Mouse (Mus musculus): Measurements from ENCODE around the gene Taar7d. TPM values are rescaled to one million over a fixed set of nuclear protein-coding genes. Genes with fewer than 3 reads are reported as not detected.
A peak's percentile ranks its signal among the peaks of the same experiment; 100 is the strongest.

The Taar7d gene
- polyA plus RNA-seq (2021): not detected

DNA sequence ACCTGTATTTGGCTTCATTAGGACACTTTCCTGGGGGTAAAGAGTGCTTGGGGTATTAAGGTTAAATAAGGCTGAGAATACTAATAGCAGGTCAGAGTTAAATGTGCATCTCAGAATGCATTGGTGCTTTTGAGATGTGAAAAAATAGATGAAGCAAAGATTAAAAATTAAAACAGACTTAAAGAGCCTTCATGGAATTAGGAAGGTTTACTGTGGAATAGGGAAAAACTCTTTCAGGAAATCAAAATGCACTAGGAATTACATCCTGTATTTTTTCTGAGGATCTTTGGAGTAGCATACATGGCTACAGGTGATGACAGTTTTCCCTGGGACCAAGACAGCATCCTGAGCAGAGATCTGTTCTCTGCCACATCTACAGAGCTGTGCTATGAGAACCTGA, at the start of gene Taar7d:
TSS of gene Taar7d (plus strand) at position 301 of the 400 bp plus-strand sequence.
- in situ Hi-C loops (cut with MboI; ENCODE audit: low pct_unique_long_range_greater_than_20kb): no loop called here
- ChIA-PET CTCF (no interaction called here), POLR2A (no interaction called here)
- no peak for TF ChIP-seq CTCF (IDR thresholded peaks at IDR 0.05)
- no peak for ATAC-seq
- peaks cover 37% of the 10 kb centered on the region for H3K27me3 ChIP-seq
- no peak for DNase-seq (ENCODE audit: low read depth, low spot score)

DNA sequence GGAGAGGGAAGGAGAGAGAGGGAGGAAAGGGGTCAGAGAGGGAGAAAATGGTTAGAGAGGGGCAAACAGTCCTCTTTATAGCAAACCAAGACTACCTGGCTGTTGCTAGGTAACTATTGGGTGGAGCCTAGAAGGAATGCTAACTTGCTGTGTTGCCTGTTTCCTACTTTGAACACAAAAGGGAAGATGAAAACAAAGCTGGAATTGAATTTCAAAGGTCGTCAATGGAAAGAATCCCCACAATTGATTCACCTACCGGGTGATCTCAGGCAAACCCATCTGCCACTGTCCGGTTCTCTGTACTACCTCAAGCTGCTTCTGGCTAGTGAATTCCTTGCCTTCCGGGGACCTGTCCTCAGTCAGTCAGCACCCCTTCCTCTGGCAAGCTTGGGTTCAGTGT, 49.1 kb upstream of the Taar7d start:
- ChIA-PET CTCF (interaction anchor here (1.6 kb wide), 1 partner anchor 27 kb away, joined by 3 read pairs; no protein-coding TSS in a partner anchor), POLR2A (no interaction called here)
- peaks cover 7% of the 10 kb centered on the region for H3K27me3 ChIP-seq
- ATAC-seq: no peak
- DNase-seq (ENCODE audit: low read depth, low spot score): no peak
- in situ Hi-C loops (cut with MboI; ENCODE audit: low pct_unique_long_range_greater_than_20kb): no loop called here
- no peak for TF ChIP-seq CTCF (IDR thresholded peaks at IDR 0.05)

DNA sequence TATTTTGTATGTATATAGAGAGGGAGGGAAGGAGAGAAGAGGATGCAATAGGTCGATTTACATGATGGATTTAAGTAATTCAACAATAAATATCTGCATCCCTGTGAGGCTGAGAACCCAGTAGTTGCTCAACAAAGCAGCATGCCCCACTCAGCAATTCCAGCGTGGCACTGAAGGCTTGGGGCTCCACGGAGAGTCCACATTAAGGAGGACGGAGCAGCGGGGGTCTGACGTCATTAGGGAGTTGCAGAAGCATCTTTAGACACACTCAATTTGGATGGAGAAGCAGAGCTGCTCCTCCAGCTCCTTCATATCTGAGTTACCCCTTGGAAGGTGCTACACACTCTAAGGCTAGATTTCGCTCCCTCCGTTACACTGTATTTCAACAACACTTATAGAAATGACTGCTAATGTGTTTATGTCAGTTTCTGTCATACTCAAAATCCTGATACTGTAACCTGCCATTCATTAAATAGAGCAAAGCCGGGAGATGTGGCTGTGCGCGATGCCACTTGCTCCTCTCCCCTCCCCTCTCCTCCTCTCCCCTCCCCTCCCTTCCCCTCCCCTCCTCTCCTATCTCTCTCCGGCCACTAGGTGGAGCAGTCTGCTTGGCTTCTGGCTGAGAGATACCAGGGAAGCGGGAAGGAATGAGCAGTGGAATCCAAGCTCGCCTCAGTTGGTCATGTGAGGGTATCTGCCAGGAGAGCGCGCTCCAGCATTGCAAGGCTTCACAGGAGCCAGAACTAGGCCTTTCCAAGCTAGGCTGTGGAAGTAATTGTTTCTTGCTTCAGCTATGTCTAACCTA, 47.9 kb upstream of the Taar7d start:
- ATAC-seq (peak; percentile 82), DNase-seq (ENCODE audit: low read depth, low spot score) (peak; percentile 10)
- peak; percentile 77 for TF ChIP-seq CTCF (IDR thresholded peaks at IDR 0.05)
- ChIA-PET CTCF (interaction anchor here (0.5 to 1.6 kb wide), 3 partner anchors 26 to 152 kb away, joined by 3 to 4 read pairs (median 3); no protein-coding TSS in a partner anchor), POLR2A (no interaction called here)
- in situ Hi-C loops (cut with MboI; ENCODE audit: low pct_unique_long_range_greater_than_20kb): no loop called here
- peaks cover 7% of the 10 kb centered on the region for H3K27me3 ChIP-seq

DNA sequence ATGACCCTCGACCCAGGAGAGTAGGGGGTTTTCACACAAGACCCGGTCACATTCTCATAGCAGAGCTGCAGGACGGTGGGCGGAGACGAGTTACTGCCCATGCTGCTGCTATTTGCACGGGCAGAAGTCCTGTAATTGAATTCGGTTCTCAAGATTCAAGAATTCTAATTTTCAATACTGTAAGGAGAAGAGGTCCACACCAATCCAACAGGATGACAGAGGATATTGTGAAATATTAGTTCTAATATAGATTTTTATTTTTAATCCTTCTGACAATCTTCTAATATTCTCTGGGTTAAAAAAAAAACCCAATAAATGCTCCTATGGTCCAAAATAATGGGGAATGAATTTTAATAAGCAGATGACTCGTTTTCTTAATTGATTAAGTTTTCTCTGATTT, 41.5 kb upstream of the Taar7d start, which contains the start of gene Taar6:
TSS of gene Taar6 (minus strand) at position 101 of the 400 bp plus-strand sequence.
- ATAC-seq (no peak), DNase-seq (ENCODE audit: low read depth, low spot score) (no peak)
- H3K27me3 ChIP-seq: peaks cover 46% of the 10 kb centered on the region
- POLR2A ChIA-PET: no interaction called here
- CTCF ChIA-PET: no interaction called here
- in situ Hi-C loops (cut with MboI; ENCODE audit: low pct_unique_long_range_greater_than_20kb): no loop called here
- no peak for TF ChIP-seq CTCF (IDR thresholded peaks at IDR 0.05)

DNA sequence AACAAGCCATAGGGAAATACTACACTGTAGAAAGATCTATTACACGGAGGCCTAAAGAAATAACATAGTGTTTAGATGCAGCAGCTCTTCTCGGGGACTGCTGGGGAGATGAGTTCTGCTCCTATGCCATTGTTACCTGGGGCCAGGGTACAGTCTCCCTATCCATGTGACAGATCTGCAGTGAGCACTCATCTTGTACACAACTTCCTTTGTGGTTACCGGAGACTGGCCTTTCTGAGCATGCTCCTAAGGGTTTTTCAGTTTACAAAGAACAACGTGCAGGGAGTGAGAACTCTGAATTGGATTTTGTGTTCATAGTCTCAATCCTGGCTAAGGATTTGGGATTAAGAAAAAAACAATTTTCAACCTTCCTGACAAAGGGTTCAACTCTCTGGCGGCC, 40.6 kb upstream of the Taar7d start:
- no peak for ATAC-seq

DNA sequence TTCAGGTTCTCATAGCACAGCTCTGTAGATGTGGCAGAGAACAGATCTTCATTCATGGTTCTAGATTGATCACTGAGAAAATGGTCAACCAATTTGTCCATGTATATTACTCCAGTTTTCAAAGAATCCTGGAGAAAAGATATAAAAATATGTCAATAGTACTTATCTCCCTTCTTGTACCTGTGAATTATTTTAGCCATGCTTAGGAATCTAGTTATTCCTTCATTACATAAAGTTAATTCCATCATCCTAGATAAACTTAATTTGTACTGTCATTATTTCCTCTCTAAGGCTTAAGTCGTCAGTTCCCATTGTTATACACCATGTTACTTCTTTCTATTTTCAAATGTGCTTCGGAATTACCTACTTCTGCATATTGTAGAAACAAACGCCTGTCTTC, 33.6 kb upstream of the Taar7d start, which contains the start of gene Taar7a:
TSS of gene Taar7a (minus strand) at position 101 of the 400 bp plus-strand sequence.
- ATAC-seq (no peak), DNase-seq (ENCODE audit: low read depth, low spot score) (no peak)
- no peak for TF ChIP-seq CTCF (IDR thresholded peaks at IDR 0.05)
- ChIA-PET POLR2A (no interaction called here), CTCF (no interaction called here)
- in situ Hi-C loops (cut with MboI; ENCODE audit: low pct_unique_long_range_greater_than_20kb): no loop called here
- H3K27me3 ChIP-seq: peaks cover 40% of the 10 kb centered on the region

More for the DNA sequence above, 40.6 kb upstream of the Taar7d start:
- ChIA-PET POLR2A (no interaction called here), CTCF (no interaction called here)
- no peak for TF ChIP-seq CTCF (IDR thresholded peaks at IDR 0.05)
- peaks cover 52% of the 10 kb centered on the region for H3K27me3 ChIP-seq
- in situ Hi-C loops (cut with MboI; ENCODE audit: low pct_unique_long_range_greater_than_20kb): no loop called here
- no peak for DNase-seq (ENCODE audit: low read depth, low spot score)

DNA sequence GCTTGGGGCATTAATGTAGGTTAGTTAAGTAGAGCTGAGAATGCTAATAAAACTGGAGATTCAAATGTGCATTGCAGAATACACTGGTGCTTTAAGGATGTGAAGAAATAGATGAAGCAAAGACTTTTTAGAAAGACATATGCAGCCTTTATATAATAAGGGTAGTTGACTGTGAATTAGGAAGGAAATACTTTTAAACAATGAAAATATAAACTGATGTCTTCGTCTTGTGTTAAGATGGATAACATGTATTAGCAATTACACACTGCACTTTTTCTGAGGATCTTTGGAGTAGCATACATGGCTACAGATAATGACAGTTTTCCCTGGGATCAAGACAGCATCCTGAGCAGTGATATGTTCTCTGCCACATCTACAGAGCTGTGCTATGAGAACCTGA, 27.4 kb upstream of the Taar7d start, which contains the start of gene Taar7b:
TSS of gene Taar7b (plus strand) at position 301 of the 400 bp plus-strand sequence.
- H3K27me3 ChIP-seq: peaks cover 38% of the 10 kb centered on the region
- no peak for ATAC-seq
- in situ Hi-C loops (cut with MboI; ENCODE audit: low pct_unique_long_range_greater_than_20kb): no loop called here
- ChIA-PET CTCF (no interaction called here), POLR2A (no interaction called here)
- no peak for DNase-seq (ENCODE audit: low read depth, low spot score)
- no peak for TF ChIP-seq CTCF (IDR thresholded peaks at IDR 0.05)

DNA sequence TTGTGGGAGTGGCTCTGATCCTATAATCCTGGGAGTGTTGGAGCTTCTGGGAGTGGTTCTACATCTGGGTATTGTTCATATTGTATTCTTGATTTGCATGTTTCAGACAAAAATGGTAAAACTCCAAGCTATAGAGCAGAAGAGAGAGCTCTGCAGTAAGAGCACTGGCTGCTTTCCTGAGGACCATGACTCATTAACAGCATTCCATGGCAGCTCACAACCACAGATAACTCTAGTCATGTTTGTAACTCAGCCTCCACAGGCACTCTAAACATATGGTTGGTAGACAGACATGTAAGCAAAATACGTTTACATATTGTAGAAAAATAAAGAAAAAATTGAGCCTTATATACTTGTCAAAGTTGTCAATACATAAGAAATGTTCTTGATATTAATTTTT, 20.6 kb upstream of the Taar7d start:
- DNase-seq (ENCODE audit: low read depth, low spot score) (no peak), ATAC-seq (no peak)
- ChIA-PET POLR2A (no interaction called here), CTCF (interaction anchor here (1.1 kb wide), 1 partner anchor 14 kb away, joined by 3 read pairs; no protein-coding TSS in a partner anchor)
- peaks cover 21% of the 10 kb centered on the region for H3K27me3 ChIP-seq
- in situ Hi-C loops (cut with MboI; ENCODE audit: low pct_unique_long_range_greater_than_20kb): no loop called here
- no peak for TF ChIP-seq CTCF (IDR thresholded peaks at IDR 0.05)

DNA sequence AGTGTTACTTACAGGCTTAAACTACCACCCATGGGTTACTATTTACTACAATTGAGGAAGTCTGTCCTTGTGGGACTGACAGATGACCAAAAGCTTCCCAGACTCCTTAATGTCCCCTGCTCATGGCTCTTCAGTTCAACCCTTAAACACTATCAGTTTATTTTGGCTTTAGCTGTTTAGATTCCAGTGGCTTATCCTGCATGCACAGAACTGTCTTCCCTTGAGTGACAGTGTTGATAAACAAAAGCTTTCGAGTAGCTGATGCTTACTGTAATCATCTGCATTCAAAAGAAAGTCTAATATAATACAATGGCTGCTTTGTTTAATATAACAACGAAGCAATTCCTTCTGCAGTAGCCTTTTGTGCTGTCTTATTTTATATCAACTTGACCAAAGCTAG, 20.0 kb upstream of the Taar7d start:
- no peak for ATAC-seq
- H3K27me3 ChIP-seq: peaks cover 15% of the 10 kb centered on the region
- ChIA-PET CTCF (interaction anchor here (1.1 kb wide), 1 partner anchor 15 kb away, joined by 3 read pairs; no protein-coding TSS in a partner anchor), POLR2A (no interaction called here)
- DNase-seq (ENCODE audit: low read depth, low spot score): no peak
- TF ChIP-seq CTCF (IDR thresholded peaks at IDR 0.05): no peak
- in situ Hi-C loops (cut with MboI; ENCODE audit: low pct_unique_long_range_greater_than_20kb): no loop called here

DNA sequence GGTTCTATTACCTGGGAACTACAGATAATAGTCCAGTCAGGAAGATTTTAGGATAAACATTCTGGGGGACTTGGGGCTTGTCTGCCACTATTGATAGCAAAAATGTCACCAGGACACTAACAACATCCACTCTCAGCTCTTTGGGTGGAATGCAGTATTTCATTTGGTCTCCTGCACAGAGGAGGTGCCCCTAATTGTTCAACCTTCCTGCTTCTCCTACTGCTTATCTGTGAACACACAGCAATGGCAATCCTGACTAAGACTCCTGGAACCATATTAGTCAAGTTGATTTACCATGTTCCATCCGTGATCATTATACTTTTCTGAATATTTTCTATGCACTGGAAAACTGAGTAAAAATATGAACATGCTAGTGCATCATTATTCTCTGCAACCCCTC, 18.9 kb upstream of the Taar7d start:
- DNase-seq (ENCODE audit: low read depth, low spot score): no peak
- H3K27me3 ChIP-seq: peaks cover 12% of the 10 kb centered on the region
- POLR2A ChIA-PET: no interaction called here
- CTCF ChIA-PET: no interaction called here
- in situ Hi-C loops (cut with MboI; ENCODE audit: low pct_unique_long_range_greater_than_20kb): no loop called here
- TF ChIP-seq CTCF (IDR thresholded peaks at IDR 0.05): no peak
- no peak for ATAC-seq

DNA sequence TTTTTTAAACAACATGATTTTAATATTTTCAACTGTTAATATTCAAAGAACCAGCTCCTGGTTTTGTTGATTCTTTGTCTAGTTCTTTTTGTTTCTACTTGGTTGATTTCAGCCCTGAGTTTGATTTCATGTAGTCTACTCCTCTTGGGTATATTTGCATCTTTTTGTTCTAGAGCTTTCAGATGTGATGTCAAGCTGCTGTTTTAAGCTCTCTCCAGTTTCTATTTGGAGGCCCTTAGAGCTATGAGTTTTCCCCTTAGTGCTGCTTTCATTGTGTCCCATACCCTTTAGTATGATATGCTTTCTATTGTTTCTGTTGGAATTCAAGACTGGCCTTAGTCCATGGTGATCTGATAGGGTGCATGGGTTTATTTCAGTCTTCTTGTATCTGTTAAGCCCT, 4.3 kb downstream of the Taar7d start:
- H3K27me3 ChIP-seq: peaks cover 17% of the 10 kb centered on the region

More for the DNA sequence above, 4.3 kb downstream of the Taar7d start:
- TF ChIP-seq CTCF (IDR thresholded peaks at IDR 0.05): no peak
- in situ Hi-C loops (cut with MboI; ENCODE audit: low pct_unique_long_range_greater_than_20kb): no loop called here
- DNase-seq (ENCODE audit: low read depth, low spot score) (no peak), ATAC-seq (no peak)
- POLR2A ChIA-PET: no interaction called here
- CTCF ChIA-PET: interaction anchor here (0.7 to 0.9 kb wide), 2 partner anchors 10 kb away, joined by 3 read pairs; no protein-coding TSS in a partner anchor

Measured in Patski (cell line).